Mouse (Mus musculus) myocyte (in vitro differentiated cells): ENCODE results near the gene Kcna3.

Experiments used
- MYOD1 ChIP-seq, 3 experiments: IDR thresholded peaks; one replicate each; pipeline ENCODE4 v1.6.1; 2011; ENCODE audit warnings: control low read depth in 2 of 3, low read depth in 2 of 3, mild to moderate bottlenecking in 2 of 3, moderate library complexity in 1 of 3; ENCODE audit not compliant: insufficient read length in 2 of 3, control insufficient read depth in 1 of 3
- POLR2A ChIP-seq: IDR thresholded peaks from one replicate; pipeline ENCODE4 v1.6.1; 2011; ENCODE audit warnings: low read depth, mild to moderate bottlenecking, control low read depth, moderate library complexity; ENCODE audit not compliant: insufficient read length
- USF1 ChIP-seq: IDR thresholded peaks from one replicate; pipeline ENCODE4 v1.6.1; 2011; ENCODE audit warnings: low read depth, mild to moderate bottlenecking, control low read depth, moderate library complexity

GRCm38 (mm10) chr3:106995347-106995746 lies 40.6 kb upstream of the Kcna3 start:
- TF ChIP-seq POLR2A, result no peak
- no peak for TF ChIP-seq USF1
- no peak for TF ChIP-seq MYOD1 (IDR thresholded peaks at IDR 0.05; ENCODE audit: control insufficient read depth in 1 of 3, insufficient read length in 2 of 3, low read depth in 2 of 3)
